Mouse (Mus musculus): ENCODE measurements around the gene Atl2.

GRCm38 (mm10) chr17:79807237-79807930, 88.5 kb downstream of the Atl2 start:
- TF ChIP-seq CTCF (IDR thresholded peaks at IDR 0.05), result no peak
- no peak for TF ChIP-seq EP300 (IDR thresholded peaks at IDR 0.05)
